Mouse (Mus musculus) olfactory bulb, adult 2 months (tissue): ENCODE measurements at regions not wholly inside any gene's neighbourhood (a gene's known extent, or its start where the extent isn't known, plus 50 kb on each side); places are given as distances from the start of the nearest gene placed in this dataset.

ENCODE experiments used
- CTCF ChIP-seq: fragments of 200-500 bp; IDR thresholded peaks from 2 replicates; pipeline ENCODE4 v1.5.1; 2012; ENCODE audit warnings: low read depth, mild to moderate bottlenecking, low read length, moderate library complexity; ENCODE audit not compliant: insufficient read depth
- POLR2A ChIP-seq: fragments of 200-500 bp; IDR thresholded peaks from 2 replicates; pipeline ENCODE4 v1.6.1; 2012; ENCODE audit warnings: mild to moderate bottlenecking, low read depth, low read length, moderate library complexity; ENCODE audit not compliant: insufficient read depth

DNA sequence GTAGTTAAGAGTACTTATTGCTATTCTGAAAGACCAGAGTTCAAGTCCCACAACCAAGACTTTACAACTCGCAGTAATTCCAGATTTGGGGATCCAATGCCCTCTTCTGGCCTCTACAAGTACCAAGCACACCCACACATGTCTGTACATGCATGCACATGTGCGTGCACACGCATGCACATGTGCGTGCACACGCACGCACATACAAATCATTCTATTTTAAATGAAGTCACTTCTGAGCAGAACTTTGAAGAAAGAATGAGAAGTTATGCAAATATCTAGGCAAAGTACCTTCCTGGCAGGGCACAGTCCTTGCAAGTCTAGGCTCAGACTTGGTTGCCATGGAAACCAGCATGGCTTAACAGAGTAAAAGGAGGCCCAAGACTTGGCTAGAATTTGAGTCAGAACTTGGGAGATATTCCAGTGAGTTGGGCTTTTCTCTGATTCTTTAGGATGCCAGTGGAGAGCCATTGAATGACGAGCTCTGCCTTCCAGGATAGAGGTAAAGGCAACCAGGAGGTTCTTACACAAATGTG lies 265.4 kb upstream of the Atp2b1 start:
- TF ChIP-seq POLR2A: no peak
- no peak for TF ChIP-seq CTCF
